Mouse (Mus musculus) spleen, adult 2 months (tissue): ENCODE results near the gene Pde4d. TPM values are rescaled to one million over a fixed set of nuclear protein-coding genes. Genes with fewer than 3 reads are reported as not detected.

Experiments used
- DNase-seq, 2 experiments: peaks; one replicate each; pipeline versions ENCODE4 v3.0.0 to v3.0.0-alpha.2; 2012 to 2021; ENCODE audit warnings: low spot score in 2 of 2, low read depth in 1 of 2
- H3K27ac ChIP-seq: fragments of 200-500 bp; 2 replicates; pipeline ENCODE4 v1.5.1; 2012; ENCODE audit warnings: low read length, inconsistent platforms; ENCODE audit not compliant: insufficient read depth
- H3K27me3 ChIP-seq: fragments of 200-500 bp; 2 replicates; pipeline ENCODE4 v1.6.1; 2012; ENCODE audit warnings: mild to moderate bottlenecking, moderate library complexity, low read length, inconsistent platforms; ENCODE audit not compliant: control insufficient read depth, insufficient read depth
- H3K36me3 ChIP-seq: fragments of 200-500 bp; 2 replicates; pipeline ENCODE4 v1.6.1; 2012; ENCODE audit warnings: mild to moderate bottlenecking, low read length, inconsistent platforms; ENCODE audit not compliant: control insufficient read depth, insufficient read depth
- H3K4me1 ChIP-seq: fragments of 200-500 bp; 2 replicates; pipeline ENCODE4 v1.6.1; 2011; ENCODE audit warnings: inconsistent platforms; ENCODE audit not compliant: control insufficient read depth, insufficient read depth, insufficient read length
- H3K4me3 ChIP-seq: fragments of 200-500 bp; 2 replicates; pipeline ENCODE4 v1.5.1; 2011; ENCODE audit warnings: mild to moderate bottlenecking, inconsistent platforms; ENCODE audit not compliant: insufficient read depth, insufficient read length; ENCODE audit errors: extremely low read depth
- CTCF ChIP-seq: fragments of 200-500 bp; IDR thresholded peaks from 2 replicates; pipeline ENCODE4 v1.5.1; 2011; ENCODE audit warnings: mild to moderate bottlenecking, inconsistent platforms; ENCODE audit not compliant: insufficient read depth, insufficient read length, insufficient replicate concordance; ENCODE audit errors: extremely low read depth
- POLR2A ChIP-seq: fragments of 200-500 bp; IDR thresholded peaks from 2 replicates; pipeline ENCODE4 v1.6.1; 2011; ENCODE audit warnings: low read depth, low read length, inconsistent platforms
- WGBS: fragments of 180-500 bp; shearing (Covaris S2); methylation state at CpG from one replicate; pipeline ENCODE4 v1.1.7; 2018; 5-methylcytosine and 5-hydroxymethylcytosine counted together
- polyA plus RNA-seq: library from polyadenylated mRNA; depleted of rRNA; stranded (reverse); fragments of >200 nt; gene quantifications from 2 replicates; pipeline ENCODE4 v1.2.3, GENCODE M21; 2012

Gene Pde4d
- polyA plus RNA-seq, 1 experiment, result 4.8 TPM

DNA sequence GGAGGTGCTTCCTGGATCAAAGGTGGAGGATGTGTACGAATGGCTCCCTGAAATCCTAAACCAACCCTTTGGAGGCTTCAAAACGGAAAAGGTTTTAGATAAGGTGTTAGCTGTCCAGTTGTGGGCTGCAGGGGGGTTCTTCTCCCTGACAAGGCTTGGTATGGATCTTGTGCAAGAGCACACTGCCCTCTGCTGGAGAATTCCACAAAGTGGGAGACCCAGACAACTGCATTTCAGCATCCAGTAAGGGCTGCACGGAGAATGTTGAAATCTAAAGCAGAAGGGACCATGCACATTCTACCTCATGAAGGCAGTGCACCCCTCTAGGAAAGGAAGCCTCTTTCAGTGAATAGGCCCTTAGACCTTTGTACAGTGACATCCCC, 1160.0 kb downstream of the Pde4d start:
- peak in 1 of 2 experiments; percentile 10 for DNase-seq
- H3K27ac ChIP-seq, result no peak overlapping the region

DNA sequence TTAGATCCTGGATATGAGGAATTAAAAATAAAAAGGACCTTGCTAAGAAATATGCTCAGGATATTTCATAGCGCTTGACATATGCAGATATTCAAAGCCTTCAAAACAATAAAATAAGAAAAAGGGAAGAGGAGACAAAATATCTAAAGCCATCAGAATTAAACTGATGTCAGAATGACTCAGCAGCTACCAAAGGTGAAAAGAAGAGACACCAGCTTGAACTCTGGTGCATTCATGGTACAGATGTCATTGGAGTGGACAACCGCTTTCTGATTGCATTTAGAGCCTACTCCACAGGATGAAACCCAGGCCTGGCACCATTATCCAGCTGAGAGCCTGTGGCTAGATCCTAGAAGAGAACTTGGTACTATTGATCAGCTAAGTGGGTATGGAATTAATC, 1161.0 kb downstream of the Pde4d start:
- Histone ChIP-seq H3K27ac (no peak overlapping the region), H3K36me3 (no peaks in the 10 kb centered on the region), H3K4me3 (no peak overlapping the region), H3K4me1 (no peaks in the 10 kb centered on the region), H3K27me3 (no peaks in the 10 kb centered on the region)
- TF ChIP-seq CTCF, result no peak
- TF ChIP-seq POLR2A, result no peak
- WGBS, result 90% methylated on average over 2 of the region's 2 CpGs
- DNase-seq, result no peak

More for the DNA sequence above, 1160.0 kb downstream of the Pde4d start:
- Histone ChIP-seq H3K4me1 (no peaks in the 10 kb centered on the region), H3K36me3 (no peaks in the 10 kb centered on the region), H3K4me3 (no peak overlapping the region), H3K27me3 (no peaks in the 10 kb centered on the region)
- TF ChIP-seq POLR2A (no peak), CTCF (no peak)
- 34% methylated on average over 3 of the region's 3 CpGs for WGBS

DNA sequence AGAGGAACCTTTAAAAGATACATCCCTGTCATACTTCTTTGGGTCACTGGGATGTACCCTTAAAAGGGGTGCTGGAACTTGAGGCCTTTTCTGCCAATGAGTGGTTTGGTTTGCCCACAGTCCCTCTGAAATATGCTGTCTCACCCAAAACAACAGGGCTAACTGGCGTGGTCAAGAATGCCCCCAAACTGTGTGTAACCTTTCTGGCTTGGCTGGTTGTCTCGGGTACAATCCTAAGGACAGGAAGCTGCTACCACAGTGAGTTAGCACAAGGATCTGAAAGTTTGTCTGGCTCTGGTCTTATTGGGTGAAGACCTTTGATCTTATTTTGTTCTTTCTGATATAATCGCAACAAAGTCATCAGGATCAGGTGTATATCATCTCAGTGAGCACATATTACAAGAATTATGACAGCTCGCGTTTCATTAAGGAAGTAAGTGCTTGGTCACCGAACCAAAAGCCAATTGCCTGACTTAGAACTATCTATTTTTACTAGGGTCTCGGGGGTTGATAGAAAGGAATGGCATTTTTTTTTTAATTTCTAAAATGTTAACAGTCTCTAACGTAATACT, 1165.6 kb downstream of the Pde4d start:
- H3K27ac ChIP-seq, result no peak overlapping the region
- H3K36me3 ChIP-seq, result no peaks in the 10 kb centered on the region
- no peak for DNase-seq
- no peaks in the 10 kb centered on the region for H3K27me3 ChIP-seq
- H3K4me3 ChIP-seq, result no peak overlapping the region
- TF ChIP-seq POLR2A, result no peak
- TF ChIP-seq CTCF, result no peak
- WGBS, result 22% methylated on average over 8 of the region's 8 CpGs
- H3K4me1 ChIP-seq, result no peaks in the 10 kb centered on the region

DNA sequence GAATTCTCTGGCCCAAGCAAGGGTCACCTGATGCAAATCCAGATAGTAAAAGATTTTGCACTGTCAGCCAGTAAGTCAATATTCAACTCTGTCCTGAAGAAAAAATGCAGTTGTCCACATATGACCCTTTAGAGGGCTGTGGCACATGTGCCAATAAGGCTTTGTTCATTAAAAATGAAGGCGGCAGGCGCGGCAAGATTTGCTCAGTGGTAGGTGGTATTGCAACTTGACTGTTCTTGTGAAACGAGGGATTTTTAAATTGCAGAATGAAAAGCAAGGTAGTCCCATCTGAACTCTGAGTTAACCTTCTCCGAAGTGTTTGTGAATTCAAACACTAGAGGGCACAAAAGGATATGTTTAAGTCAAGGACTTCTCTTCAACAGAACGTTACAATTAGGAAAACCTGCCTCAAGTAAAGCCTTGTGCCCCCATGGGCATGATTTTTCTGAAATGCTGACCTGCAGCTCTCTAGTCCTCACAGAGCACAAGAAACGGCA, 1166.1 kb downstream of the Pde4d start:
- TF ChIP-seq POLR2A (no peak), CTCF (no peak)
- no peak overlapping the region for H3K4me3 ChIP-seq
- no peaks in the 10 kb centered on the region for H3K36me3 ChIP-seq
- no peak for DNase-seq
- WGBS, result 11% methylated on average over 7 of the region's 7 CpGs
- no peak overlapping the region for H3K27ac ChIP-seq
- H3K4me1 ChIP-seq, result no peaks in the 10 kb centered on the region
- H3K27me3 ChIP-seq, result no peaks in the 10 kb centered on the region

DNA sequence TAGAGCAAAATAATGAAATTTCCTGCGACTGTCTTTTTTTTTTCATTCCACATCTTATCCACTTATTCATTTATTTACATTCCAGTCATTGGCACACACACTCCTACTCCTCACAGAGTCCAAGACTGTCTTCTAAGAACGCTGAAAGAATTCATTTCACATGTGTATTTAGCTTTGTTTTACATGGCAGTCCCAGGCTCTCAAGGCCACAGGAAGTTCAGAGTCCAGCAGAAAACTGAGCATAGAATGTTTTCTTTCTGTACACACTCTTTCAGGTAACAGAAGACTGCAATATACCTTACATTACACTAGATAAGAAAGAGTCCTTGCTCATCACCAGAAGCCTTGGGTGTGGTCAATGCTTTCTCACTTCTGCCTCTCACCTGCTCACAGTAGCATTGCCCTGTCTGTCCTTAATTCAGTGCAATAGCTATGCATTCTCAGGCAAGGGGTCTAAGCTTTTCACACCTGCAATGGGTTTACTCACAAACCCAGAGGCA, 1169.5 kb downstream of the Pde4d start:
- H3K4me3 ChIP-seq, result no peak overlapping the region
- WGBS, result 90% methylated on average over 2 of the region's 2 CpGs
- H3K27me3 ChIP-seq, result no peaks in the 10 kb centered on the region
- DNase-seq, result no peak
- no peak overlapping the region for H3K27ac ChIP-seq
- no peaks in the 10 kb centered on the region for H3K4me1 ChIP-seq
- TF ChIP-seq CTCF (no peak), POLR2A (no peak)
- H3K36me3 ChIP-seq, result no peaks in the 10 kb centered on the region

DNA sequence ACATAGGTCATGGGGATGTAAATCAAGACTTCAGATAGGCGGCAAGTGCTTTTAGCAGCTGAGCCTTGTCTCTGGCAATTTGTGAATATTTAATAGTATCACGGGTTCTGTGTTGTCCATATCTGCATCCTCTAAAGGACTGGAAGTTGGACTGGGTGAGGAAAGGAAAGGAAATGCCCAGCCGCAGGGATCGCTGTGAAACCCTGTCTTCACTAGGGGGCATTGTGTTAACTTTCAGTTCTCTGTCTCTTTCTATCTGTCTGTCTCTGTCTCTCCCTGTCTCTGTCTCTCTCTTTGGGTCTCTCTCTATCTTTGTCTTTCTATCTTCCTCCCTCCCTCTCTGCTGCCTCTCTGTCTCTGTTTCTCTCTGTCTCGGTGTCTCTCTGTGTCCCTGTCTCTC, 1172.5 kb downstream of the Pde4d start:
- no peak overlapping the region for H3K27ac ChIP-seq
- TF ChIP-seq CTCF (no peak), POLR2A (no peak)
- H3K27me3 ChIP-seq, result no peaks in the 10 kb centered on the region
- DNase-seq, result no peak
- 79% methylated on average over 5 of the region's 5 CpGs for WGBS
- H3K36me3 ChIP-seq, result no peaks in the 10 kb centered on the region
- no peaks in the 10 kb centered on the region for H3K4me1 ChIP-seq
- H3K4me3 ChIP-seq, result no peak overlapping the region

DNA sequence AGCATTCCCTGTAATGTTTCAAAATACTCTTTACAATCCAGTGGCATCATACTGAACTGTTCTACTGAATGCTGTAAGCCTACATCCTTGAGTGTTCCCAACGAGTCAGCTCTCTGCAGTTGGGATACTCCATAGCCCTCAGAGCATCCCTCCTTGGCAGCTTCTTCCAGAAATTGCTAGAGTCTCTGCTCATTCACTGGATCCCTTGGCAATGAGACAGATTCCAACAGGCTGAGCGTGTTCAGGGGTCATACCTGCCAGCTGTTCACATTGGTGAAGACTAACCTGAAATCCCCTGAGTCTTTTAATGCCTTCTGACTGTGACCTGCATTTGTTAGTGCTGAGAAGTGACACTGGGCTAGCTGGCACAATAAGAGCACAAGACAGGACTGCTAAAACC, 1173.5 kb downstream of the Pde4d start:
- Histone ChIP-seq H3K4me1 (no peaks in the 10 kb centered on the region), H3K27ac (no peak overlapping the region), H3K27me3 (no peaks in the 10 kb centered on the region), H3K36me3 (no peaks in the 10 kb centered on the region), H3K4me3 (no peak overlapping the region)
- no peak for TF ChIP-seq CTCF
- TF ChIP-seq POLR2A, result no peak
- 92% methylated on average over 2 of the region's 2 CpGs for WGBS
- no peak for DNase-seq
